Mouse (Mus musculus) neural tube, embryonic 10.5 days (tissue): ENCODE data around the gene Hmgcr.
"Not testable (repeated sequence)": the region's sequence is repeated elsewhere in the genome, so short reads cannot be mapped to it uniquely, and the experiment has no call there.

ENCODE experiments used
- DNase-seq: peaks from one replicate; pipeline ENCODE4 v3.0.0-alpha.2; 2017; ENCODE audit warnings: low spot score; ENCODE audit errors: extremely low spot score

The Hmgcr gene

GRCm38 (mm10) chr13:96671078-96671905 lies 556 bp upstream of the Hmgcr start:
- peak; percentile 32 for DNase-seq

GRCm38 (mm10) chr13:96670019-96670405 lies 724 bp downstream of the Hmgcr start:
- no peak for DNase-seq

- DNase-seq = no peak
Measured at GRCm38 (mm10) chr13:96664419-96664974, 6.2 kb downstream of the Hmgcr start.

- DNase-seq = not testable (repeated sequence)
Measured at GRCm38 (mm10) chr13:96663120-96663519, 7.6 kb downstream of the Hmgcr start.

- no peak for DNase-seq
Measured at GRCm38 (mm10) chr13:96660095-96660860, 10.5 kb downstream of the Hmgcr start.

- DNase-seq = no peak
Measured at GRCm38 (mm10) chr13:96658936-96659335, 11.8 kb downstream of the Hmgcr start.

- DNase-seq = no peak
Measured at GRCm38 (mm10) chr13:96656673-96657072, 14.1 kb downstream of the Hmgcr start.

- no peak for DNase-seq
Measured at GRCm38 (mm10) chr13:96653041-96653440, 17.7 kb downstream of the Hmgcr start.

GRCm38 (mm10) chr13:96645822-96646221 lies 24.9 kb downstream of the Hmgcr start:
- DNase-seq = no peak

GRCm38 (mm10) chr13:96644168-96644567 lies 26.6 kb downstream of the Hmgcr start:
- no peak for DNase-seq

- no peak for DNase-seq
Measured at GRCm38 (mm10) chr13:96630396-96630795, 40.3 kb downstream of the Hmgcr start.

GRCm38 (mm10) chr13:96620891-96621290 lies 49.8 kb downstream of the Hmgcr start:
- DNase-seq = no peak

GRCm38 (mm10) chr13:96614615-96615014 lies 56.1 kb downstream of the Hmgcr start:
- no peak for DNase-seq

- no peak for DNase-seq
Measured at GRCm38 (mm10) chr13:96604242-96604641, 66.5 kb downstream of the Hmgcr start.

- DNase-seq = no peak
Measured at GRCm38 (mm10) chr13:96599182-96599581, 71.6 kb downstream of the Hmgcr start.
